Mouse (Mus musculus): ENCODE measurements around the gene Anp32b. TPM values are rescaled to one million over a fixed set of nuclear protein-coding genes. Genes with fewer than 3 reads are reported as not detected.

The Anp32b gene
- 3.6 and 9.2 TPM in 2 replicates for total RNA-seq (2014; rRNA removed; ENCODE audit: low replicate concordance)
- 75.8 and 76.0 TPM in 2 replicates for polyA plus RNA-seq (2015; fragmentation: Nextera tagmentation; extraction: Ambion mirVana)

GRCm38 (mm10) chr4:46450519-46451131 is at the start of gene Anp32b:
Gene Anp32b (plus strand): TSS chr4:46450902.
- peaks cover 29% of the 10 kb centered on the region for H3K4me1 ChIP-seq (ENCODE audit: control insufficient read depth, insufficient read depth)
- peak within 1 kb of the TSS; percentile 86 for H3K9ac ChIP-seq (replicated peaks; ENCODE audit: low read depth, low read length)
- H3K27ac ChIP-seq (ENCODE audit: low read depth) = peak within 1 kb of the TSS; percentile 97
- peak; percentile 91 for DNase-seq (ENCODE audit: low spot score)
- under 1% methylated on average over 49 of the region's 66 CpGs for WGBS
- H3K9me3 ChIP-seq (replicated peaks; ENCODE audit: control insufficient read depth, low read length) = no peaks in the 10 kb centered on the region
- H3K27me3 ChIP-seq (ENCODE audit: control insufficient read depth, insufficient read depth, low read length) = no peaks in the 10 kb centered on the region
- ATAC-seq (ENCODE audit: insufficient read depth, low read depth) = peak; percentile 91
- peak within 1 kb of the TSS; percentile 87 for H3K4me3 ChIP-seq (ENCODE audit: low read depth, low read length)
- peak; percentile 52 for TF ChIP-seq CTCF (IDR thresholded peaks at IDR 0.05; ENCODE audit: low read depth)
- TF ChIP-seq EP300 (IDR thresholded peaks at IDR 0.05; ENCODE audit: low read depth) = no peak
- H3K36me3 ChIP-seq (replicated peaks; ENCODE audit: control insufficient read depth, insufficient read depth, low read length) = no peaks in the 10 kb centered on the region
- H3K4me2 ChIP-seq (ENCODE audit: low read depth, low read length) = peak within 1 kb of the TSS; percentile 69

- Histone ChIP-seq H3K27ac (ENCODE audit: low read depth) (no peak overlapping the region), H3K36me3 (replicated peaks; ENCODE audit: control insufficient read depth, insufficient read depth, low read length) (no peaks in the 10 kb centered on the region), H3K4me3 (ENCODE audit: low read depth, low read length) (no peak overlapping the region), H3K9me3 (replicated peaks; ENCODE audit: control insufficient read depth, low read length) (no peaks in the 10 kb centered on the region), H3K9ac (replicated peaks; ENCODE audit: low read depth, low read length) (no peak overlapping the region), H3K4me1 (ENCODE audit: control insufficient read depth, insufficient read depth) (no peaks in the 10 kb centered on the region), H3K4me2 (ENCODE audit: low read depth, low read length) (no peak overlapping the region; the same call in 1 of the 2 replicates), H3K27me3 (ENCODE audit: control insufficient read depth, insufficient read depth, low read length) (no peaks in the 10 kb centered on the region)
- WGBS = 62% methylated on average over 6 of the region's 6 CpGs
- ATAC-seq (ENCODE audit: insufficient read depth, low read depth) = no peak
- DNase-seq (ENCODE audit: low spot score) = no peak
- TF ChIP-seq EP300 (IDR thresholded peaks at IDR 0.05; ENCODE audit: low read depth) = no peak
Observed at GRCm38 (mm10) chr4:46404042-46404795, 46.5 kb upstream of the Anp32b start.

- H3K4me3 ChIP-seq (ENCODE audit: low read depth, low read length) = no peak overlapping the region
- H3K4me2 ChIP-seq (ENCODE audit: low read depth, low read length) = no peak overlapping the region
- H3K27me3 ChIP-seq (ENCODE audit: control insufficient read depth, insufficient read depth, low read length) = no peaks in the 10 kb centered on the region
- no peak for TF ChIP-seq EP300 (IDR thresholded peaks at IDR 0.05; ENCODE audit: low read depth)
- TF ChIP-seq CTCF (IDR thresholded peaks at IDR 0.05; ENCODE audit: low read depth) = no peak
- DNase-seq (ENCODE audit: low spot score) = no peak
- no peaks in the 10 kb centered on the region for H3K4me1 ChIP-seq (ENCODE audit: control insufficient read depth, insufficient read depth)
- no peaks in the 10 kb centered on the region for H3K36me3 ChIP-seq (replicated peaks; ENCODE audit: control insufficient read depth, insufficient read depth, low read length)
- H3K9me3 ChIP-seq (replicated peaks; ENCODE audit: control insufficient read depth, low read length) = no peaks in the 10 kb centered on the region
- H3K27ac ChIP-seq (ENCODE audit: low read depth) = no peak overlapping the region
- H3K9ac ChIP-seq (replicated peaks; ENCODE audit: low read depth, low read length) = no peak overlapping the region
- WGBS = 76% methylated on average over 8 of the region's 8 CpGs
- no peak for ATAC-seq (ENCODE audit: insufficient read depth, low read depth)
Observed at GRCm38 (mm10) chr4:46406966-46407703, 43.6 kb upstream of the Anp32b start.

GRCm38 (mm10) chr4:46410677-46411076 is 40.0 kb upstream of the Anp32b start:
- Histone ChIP-seq H3K36me3 (replicated peaks; ENCODE audit: control insufficient read depth, insufficient read depth, low read length) (no peaks in the 10 kb centered on the region), H3K4me1 (ENCODE audit: control insufficient read depth, insufficient read depth) (no peaks in the 10 kb centered on the region), H3K9ac (replicated peaks; ENCODE audit: low read depth, low read length) (no peak overlapping the region), H3K27me3 (ENCODE audit: control insufficient read depth, insufficient read depth, low read length) (no peaks in the 10 kb centered on the region), H3K27ac (ENCODE audit: low read depth) (no peak overlapping the region), H3K4me2 (ENCODE audit: low read depth, low read length) (no peak overlapping the region), H3K9me3 (replicated peaks; ENCODE audit: control insufficient read depth, low read length) (no peaks in the 10 kb centered on the region), H3K4me3 (ENCODE audit: low read depth, low read length) (no peak overlapping the region)
- TF ChIP-seq CTCF (IDR thresholded peaks at IDR 0.05; ENCODE audit: low read depth) = no peak
- no peak for TF ChIP-seq EP300 (IDR thresholded peaks at IDR 0.05; ENCODE audit: low read depth)
- ATAC-seq (ENCODE audit: insufficient read depth, low read depth) (no peak), DNase-seq (ENCODE audit: low spot score) (no peak)
- 78% methylated on average over 5 of the region's 5 CpGs for WGBS

GRCm38 (mm10) chr4:46411489-46411888 is 39.2 kb upstream of the Anp32b start:
- ATAC-seq (ENCODE audit: insufficient read depth, low read depth) (no peak), DNase-seq (ENCODE audit: low spot score) (no peak)
- Histone ChIP-seq H3K27ac (ENCODE audit: low read depth) (no peak overlapping the region), H3K9ac (replicated peaks; ENCODE audit: low read depth, low read length) (no peak overlapping the region), H3K9me3 (replicated peaks; ENCODE audit: control insufficient read depth, low read length) (no peaks in the 10 kb centered on the region), H3K27me3 (ENCODE audit: control insufficient read depth, insufficient read depth, low read length) (no peaks in the 10 kb centered on the region), H3K4me3 (ENCODE audit: low read depth, low read length) (no peak overlapping the region), H3K4me1 (ENCODE audit: control insufficient read depth, insufficient read depth) (no peaks in the 10 kb centered on the region), H3K4me2 (ENCODE audit: low read depth, low read length) (no peak overlapping the region), H3K36me3 (replicated peaks; ENCODE audit: control insufficient read depth, insufficient read depth, low read length) (no peaks in the 10 kb centered on the region)
- 60% methylated on average over 6 of the region's 6 CpGs for WGBS
- TF ChIP-seq EP300 (IDR thresholded peaks at IDR 0.05; ENCODE audit: low read depth) (no peak), CTCF (IDR thresholded peaks at IDR 0.05; ENCODE audit: low read depth) (no peak)
